Mouse (Mus musculus) layer of hippocampus, adult 9-11 months (tissue): ENCODE measurements around the gene Sirt3.

Source experiments
- DNase-seq: peaks from one replicate; pipeline ENCODE4 v3.0.0; 2022

Gene Sirt3

DNA sequence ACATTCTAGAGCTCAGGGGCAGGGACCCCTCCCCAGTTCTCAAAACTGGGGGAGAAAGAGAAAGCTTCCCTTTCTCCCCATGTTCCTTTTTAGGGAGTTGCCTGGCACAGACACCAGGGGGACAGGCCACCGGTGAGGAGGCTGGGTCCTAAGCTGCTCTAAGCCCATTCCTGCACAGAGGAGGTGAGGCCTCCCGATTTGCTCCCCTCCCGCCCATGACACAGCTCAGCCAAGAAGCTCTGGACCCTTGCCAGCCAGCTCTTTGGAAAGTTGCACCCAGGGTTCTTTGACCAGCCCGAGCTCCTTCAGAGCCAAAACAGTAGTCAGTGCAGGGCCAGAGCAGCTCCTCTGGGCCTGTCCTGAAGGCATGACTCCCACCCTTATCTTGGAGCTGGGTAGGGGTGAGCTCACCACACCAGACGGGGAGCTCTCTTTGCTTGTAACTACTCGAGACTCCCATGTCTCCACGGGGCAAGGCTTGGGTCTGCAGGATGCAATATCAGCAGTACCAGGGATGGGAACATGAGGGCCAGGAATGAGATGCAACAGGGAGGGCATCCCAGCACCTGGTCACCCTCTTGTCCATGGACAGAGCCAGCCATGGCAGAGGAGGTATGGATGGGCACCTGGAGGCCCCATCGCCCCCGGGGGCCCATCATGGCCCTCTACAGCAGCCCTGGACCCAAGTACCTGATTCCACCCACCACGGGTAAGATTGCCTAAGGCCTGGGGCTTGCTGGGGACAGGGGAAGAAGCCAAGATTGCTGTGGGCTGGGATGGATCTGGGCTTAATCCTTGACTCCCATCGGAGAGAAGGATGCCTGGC, 34.1 kb downstream of the Sirt3 start, which contains the start of gene Odf3:
Odf3 (plus strand) TSS at position 51 of the 826 bp plus-strand sequence.
- no peak for DNase-seq

DNA sequence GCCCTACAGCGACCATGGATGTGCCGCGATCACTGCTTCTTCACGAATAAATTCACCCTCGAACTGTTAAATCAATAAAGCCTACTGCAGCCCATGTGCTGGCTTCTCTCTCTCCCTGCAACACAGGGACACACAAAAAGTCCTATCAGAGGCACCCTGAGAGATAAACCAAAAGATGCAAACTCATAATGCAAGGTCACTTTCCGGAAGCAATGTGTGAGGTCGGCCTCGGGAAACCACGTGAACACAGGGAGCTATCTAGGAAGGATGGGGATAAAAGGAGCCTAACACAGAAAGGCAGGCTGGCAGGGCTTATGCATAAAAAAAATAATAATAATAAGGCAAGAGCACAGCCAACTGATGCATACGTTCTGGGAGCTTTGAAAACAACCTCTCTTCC, 35.4 kb downstream of the Sirt3 start:
- DNase-seq: no peak

DNA sequence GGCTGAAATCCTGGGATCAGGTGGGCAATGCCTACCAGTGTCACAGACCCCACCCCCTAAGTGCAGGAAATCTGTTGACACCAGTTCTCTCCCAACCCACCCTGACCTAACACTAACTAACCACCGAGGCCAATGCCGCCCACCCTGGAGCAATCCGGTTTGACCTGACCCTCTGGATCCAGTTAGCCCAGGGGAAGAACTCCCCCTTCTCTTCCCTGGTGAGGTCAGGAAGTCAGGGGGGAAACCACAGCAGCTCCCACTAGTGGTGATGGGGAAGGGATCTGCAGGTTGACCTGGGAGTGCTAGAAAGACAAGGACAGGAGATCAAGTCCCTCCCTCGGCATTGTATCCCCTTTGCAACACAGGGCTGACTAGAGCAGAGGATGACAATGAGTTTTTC, 36.4 kb downstream of the Sirt3 start:
- no peak for DNase-seq

DNA sequence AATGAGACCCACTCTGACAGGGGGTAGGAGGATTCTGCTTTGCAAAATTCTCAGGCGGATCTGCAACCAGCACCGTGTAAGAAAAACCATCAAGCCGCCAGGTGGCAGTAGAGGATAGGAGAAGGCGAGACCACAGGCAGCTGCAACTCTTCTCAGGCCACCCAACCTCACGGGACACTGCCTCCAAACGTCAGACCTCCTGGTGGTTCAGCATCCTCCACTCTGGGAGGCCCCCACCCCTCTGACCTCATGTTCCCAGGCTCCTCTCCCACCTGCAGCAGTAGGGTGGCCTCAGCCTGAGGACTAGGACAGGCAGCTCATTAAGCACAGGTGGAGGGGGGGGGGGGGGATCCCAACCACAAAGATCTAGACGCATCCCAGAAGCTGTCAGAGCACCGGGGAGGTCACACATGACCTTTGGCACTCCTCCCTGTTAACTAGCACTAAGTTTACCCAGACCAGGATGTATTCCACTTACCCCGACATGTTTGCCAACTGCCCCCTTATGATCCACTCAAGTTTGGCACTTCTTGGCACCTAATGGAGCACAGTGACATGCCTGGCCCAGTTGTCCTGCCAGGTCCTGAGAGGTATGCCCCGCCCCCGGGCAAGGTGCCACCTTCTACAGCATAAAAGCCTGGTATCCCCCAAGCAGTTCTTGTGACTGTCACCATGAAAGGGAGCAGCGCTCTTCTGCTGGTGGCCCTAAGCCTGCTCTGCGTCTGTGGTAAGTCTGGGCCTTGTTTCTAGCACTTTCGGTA, 37.0 kb downstream of the Sirt3 start, which contains the start of gene Scgb1c1:
Scgb1c1 (plus strand) TSS at position 643 of the 761 bp plus-strand sequence.
- DNase-seq: peak; percentile 75

DNA sequence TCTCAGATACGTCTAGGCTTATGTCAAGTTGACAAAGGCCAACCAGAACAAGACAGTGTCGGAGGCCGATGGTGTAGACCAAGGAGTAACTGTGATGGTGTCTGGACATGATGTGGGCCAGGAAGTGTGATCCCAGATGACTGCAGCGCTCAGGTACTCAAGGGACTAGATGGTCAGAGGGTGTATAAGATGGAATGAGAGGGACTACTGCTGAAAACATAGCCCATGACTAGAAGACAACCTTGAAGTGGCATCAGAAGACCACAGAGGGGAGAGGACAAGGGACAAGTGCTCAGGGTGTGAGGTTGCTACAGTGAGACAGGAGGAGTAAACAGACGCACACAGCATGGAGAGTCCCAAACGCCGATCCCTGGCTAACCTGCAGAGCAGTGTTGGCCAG, 38.3 kb downstream of the Sirt3 start:
- DNase-seq: no peak

DNA sequence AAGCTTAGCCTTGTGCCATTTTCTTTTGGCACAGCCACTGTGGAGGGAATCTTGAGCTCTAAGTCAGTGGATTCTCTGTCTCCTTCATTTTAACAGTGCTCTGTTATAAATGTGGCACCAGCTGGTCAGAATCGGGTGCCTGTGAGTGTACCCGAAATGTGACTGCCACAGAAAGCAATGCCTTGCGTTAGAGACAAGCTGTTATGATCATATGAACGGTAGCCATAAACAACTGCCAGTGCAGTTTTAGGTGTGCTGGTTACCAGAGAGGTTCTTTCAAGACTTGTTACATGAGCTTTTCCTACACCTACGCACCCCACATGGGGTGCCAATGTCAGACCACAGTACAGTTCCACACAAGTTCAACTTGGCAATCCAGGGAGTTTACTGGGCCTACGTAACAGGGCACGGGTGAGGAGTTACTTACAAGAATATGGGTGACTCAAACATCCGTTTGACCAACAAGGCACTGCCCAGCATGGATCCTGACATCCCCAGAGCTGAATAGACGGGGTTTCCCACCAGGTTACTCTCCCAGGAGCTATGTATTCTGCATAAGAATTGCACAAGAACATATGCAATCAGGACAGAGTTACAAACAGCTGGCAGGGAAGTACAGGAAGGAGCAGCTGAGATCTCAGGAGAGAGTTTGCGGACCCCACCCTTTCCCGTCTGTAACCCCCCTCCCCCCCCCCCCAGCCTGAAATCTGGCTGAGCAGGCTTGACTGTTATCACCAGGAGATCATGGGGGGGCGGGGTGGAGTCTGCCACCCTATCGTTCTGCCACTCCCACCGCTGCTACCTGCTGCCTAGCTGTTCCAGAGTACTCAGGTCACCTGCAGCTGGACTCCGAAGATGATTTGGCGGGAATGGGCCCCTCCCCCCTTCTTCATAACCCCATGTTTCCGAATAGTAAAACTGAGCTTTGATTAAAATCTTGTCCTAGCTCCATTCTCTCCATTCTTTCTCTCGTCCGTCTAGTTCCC, 41.1 kb downstream of the Sirt3 start:
- DNase-seq: peak; percentile 52

DNA sequence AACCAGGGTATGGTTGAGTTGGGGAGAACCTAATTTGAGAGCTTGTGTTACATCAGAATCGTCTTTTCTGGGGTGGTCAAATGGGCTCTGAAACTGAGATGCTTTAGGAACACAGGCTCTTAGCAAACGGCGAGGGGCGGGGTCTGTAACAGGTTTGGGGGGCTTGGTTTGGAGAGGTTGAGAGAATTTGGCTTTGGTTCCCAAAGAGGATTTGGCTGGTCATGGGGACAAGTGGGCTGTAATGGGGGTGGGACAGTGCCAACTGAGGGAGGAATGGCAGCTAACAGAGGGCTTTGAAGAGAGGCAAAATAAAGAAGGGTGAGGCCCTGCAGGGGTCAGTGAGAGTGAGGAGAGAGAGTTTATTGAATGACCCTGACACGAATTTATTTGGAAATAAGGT, 42.6 kb downstream of the Sirt3 start:
- DNase-seq: no peak

DNA sequence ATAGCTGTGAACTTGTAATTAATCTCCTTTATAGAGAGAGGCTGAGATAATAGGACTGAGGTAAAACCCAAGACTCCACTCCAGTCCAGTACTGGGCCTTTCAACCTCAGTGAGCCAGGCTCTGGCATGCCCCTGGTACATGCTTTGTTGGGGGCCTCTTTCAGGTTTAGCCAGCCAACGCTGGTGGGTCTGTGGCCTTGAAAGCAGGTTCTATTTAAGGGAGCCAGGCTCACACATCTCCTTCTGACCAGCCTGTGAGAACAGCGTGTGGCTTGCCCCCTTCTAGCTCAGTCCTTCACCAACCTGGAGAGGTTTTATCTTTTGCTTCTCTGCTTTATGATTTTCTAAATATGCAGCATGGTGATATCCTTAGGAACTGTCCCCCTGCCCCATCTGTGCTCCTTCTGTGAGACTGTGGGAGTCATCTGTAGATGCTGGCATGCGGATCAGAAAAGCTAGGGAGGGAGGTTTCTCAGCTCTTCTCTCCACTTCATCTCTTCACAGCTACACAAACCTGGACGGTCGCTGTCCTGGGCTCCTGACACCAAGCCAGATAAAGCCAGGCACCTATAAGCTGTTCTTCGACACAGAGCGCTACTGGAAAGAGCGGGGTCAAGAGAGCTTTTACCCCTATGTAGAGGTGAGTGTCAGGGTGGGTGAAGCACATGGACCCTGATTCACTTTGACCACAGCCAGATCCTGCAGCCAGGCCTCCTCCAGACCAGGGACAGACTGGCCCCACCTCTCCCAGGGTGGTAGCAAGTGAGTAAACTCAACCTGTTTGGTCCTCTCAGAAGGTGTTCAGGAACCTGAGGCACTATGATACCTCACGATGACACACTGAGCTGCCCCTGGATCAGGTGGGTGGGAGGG, 45.6 kb downstream of the Sirt3 start:
- DNase-seq: peak; percentile 82

DNA sequence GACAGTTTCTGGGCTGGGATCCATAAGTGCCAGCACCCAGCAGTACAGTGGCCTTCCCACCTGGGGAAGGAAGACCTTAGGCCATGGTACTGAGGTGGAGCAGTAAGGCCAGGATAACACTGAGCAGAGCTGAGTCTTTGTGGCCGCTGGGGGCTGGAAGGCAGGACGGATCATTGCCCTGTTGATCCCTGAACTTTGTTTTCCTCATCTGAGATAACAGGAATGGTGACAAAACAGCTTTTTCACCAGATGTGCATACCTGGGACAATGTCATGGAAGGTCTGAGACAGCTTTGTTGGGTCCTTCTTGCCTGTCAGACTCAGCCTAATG, 46.4 kb downstream of the Sirt3 start:
- no peak for DNase-seq

DNA sequence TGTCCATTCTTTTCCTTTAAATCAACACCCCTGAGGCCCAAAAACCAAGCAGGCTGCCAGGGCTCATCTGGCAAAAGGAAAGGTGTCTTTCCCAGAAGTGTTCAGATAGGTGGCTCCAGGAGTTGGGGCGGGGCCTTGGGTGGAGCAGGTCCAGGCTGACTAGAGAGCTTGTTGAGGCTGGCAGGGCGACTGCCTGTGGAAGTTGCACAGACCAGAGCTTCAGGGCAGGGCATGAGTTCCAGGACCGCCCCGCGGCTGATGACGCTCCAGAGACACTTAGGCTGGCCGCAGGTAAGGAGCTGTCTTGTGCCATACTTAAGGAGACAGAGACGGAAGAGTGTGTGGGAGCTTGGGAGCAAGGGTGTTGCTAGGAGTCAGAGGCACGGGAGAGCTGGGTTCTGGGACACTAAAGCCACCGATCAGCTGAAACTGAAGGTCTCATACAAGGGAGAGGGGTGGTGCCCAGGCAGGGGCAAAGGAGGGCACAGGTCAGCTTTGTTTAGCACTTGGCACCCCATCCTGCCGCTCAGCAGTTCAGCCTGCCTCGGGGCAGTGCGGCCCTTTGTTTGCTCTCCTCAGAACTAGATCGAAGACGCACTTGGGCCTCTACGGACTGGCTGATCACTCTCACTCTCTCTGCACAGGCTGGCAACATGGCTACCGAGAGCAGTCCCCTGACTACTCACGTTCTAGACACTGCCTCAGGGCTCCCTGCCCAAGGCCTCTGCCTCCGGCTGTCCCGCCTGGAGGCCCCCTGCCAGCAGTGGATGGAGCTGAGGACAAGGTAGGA, 46.9 kb downstream of the Sirt3 start, which contains the start of gene Urah:
Urah (plus strand) TSS at position 51 of the 790 bp plus-strand sequence.
- DNase-seq: no peak

DNA sequence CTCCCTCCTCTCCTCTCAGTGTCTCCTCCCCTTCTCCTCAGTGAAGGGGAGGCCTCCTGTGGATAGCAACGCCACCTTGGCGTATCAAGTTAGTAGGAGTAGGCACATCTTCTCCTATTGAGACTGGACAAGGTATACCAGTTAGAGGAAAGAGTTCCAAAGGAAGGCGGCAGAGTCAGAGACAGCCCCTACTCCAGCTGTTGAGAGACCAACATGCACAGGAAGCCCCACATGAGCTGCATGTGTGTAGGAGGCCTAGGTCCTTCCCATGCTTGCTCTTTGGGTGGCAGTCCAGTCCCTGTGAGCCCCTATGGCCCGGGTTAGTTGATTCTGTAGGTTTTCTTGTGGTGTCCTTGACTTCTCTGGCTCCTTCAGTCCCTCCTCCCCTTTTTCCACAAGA, 48.8 kb downstream of the Sirt3 start:
- DNase-seq: no peak

DNA sequence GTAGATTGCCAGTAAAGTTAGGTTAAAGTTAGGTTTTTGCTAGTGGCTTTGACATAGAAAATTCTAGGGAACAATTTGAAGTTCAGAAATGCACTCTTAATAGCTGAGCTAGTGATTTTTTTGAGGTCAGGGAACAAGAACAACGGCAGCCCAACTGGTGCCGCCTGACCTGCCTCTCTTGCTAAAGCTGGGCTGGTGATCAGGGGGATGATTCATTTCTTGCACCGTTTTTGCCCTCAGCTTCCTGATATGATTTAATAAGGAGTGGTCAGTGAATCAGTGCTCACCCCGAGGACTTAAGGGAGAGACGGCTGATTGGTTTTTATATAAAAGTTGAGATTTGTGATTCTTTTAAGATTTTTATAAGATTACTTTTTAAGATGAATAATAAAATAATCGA, 50.7 kb downstream of the Sirt3 start:
- no peak for DNase-seq

DNA sequence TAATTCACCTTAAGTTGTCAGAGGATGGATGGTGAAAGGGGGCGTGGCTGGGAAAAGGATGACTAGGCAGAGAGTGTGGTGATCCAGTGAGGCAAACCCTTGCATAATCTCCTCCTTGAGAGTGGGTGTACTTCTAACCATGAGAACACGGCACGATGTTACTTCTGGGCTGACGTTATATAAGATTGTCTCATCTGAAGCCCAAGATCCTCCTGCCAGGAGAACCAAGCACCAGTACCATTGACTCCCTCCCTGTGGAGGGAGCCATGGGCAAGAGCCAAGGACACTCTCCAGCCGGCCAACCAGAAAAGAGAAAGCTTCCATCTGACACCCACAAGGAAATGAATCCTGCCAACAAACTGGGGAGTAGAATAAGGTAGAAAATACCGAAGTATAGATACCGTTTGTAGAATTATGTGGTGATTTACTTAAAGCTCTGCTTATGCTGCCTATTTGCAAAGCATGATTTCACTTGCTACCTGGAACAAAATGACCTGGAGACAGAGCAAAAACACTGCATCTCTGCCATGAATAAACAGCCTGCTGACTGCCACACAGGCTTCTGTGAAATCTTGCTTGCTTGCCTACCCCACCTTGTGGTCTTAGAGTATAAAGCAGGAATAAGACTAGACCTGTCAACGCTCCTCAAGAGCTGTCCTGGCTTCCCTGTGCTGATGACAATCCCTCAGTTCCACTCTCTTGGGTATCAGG, 53.8 kb downstream of the Sirt3 start:
- peak; percentile 84 for DNase-seq

DNA sequence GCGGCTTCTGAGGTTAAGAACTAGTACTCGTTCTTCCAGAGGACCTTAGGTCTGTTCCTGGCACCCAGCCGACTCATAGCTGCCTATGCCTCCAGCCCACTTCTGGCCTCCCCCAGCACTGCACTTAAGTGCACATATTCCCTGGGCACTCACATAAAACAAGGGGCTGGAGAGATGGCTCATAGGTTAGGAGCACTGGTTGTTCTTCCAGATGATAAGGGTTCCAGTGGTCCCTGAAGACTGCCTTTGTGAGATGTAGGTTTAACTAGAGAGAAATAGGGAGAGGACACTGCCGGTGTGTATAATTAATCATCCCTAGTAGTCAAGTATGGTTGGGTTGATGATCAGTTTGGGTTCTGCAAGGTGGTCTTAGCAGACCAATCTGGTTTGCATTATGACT, 59.4 kb downstream of the Sirt3 start:
- no peak for DNase-seq

DNA sequence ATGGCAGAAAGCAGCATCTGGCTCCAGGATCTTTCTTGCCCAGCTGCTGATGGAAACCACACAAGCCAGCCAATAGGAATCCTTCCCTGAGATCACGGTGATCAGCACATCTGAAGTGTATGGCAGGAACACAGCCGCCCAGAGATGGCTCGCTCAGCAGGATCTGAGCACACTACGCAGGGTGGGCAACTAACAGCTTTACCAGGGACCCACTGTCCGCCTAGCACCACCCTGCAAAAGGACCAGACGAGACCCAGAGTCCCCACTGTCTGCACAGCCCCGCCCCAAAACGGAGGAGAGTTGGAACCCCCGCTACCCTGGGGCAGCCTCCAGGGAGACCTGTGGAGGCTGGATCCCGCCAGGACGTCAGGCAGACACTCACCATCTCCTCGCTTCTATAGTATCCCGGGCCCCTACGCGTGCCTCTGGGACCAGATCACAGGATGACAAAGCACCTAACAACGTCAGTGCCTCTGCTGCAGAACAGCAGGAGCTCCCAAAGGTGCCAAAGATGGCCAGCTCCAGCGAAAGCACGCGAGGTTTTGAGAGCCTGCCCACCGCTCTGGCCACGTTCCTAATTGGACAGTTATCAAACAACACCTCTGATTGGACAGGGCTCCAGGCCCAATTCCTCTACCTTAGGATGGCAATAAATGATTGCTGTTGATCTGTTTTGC, 60.3 kb downstream of the Sirt3 start, which contains the start of gene Zfp941:
Zfp941 (minus strand) TSS at position 526 of the 677 bp plus-strand sequence.
- DNase-seq: peak; percentile 49

DNA sequence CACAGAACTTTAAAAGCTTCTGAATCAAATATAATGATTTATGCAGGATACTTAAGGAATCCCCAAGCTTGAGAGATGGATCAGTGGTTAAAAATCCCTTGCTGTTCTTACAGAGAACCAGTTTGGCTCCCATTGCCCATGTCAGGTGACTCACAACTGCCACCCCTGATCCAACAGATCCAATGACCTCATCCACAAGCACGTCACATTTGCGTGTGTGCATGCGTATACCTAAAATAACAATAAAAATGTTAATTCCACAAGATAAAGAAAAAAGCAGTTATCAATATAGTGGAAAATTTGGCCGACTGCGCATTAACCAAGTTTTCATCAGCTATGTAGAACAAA, 60.8 kb downstream of the Sirt3 start:
- DNase-seq: no peak

DNA sequence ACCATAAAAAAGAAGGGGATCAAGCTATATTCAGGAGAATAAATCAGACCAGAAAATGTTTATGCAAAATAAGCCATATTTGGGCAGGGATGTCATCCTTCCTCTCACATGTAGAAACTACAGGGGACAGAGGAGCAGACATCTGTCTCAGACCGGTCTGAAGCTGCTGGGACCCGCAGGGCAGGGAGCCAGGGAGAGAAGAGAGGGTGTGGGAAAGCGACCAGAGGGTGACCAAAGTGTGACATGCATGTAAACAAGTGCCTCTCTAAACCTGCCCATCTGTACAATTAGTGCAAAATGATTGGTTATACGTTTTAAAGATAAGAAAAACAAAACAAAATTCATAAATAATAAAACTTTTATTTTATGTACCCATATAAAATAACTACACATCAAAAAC, 61.9 kb downstream of the Sirt3 start:
- DNase-seq: no peak
